Mouse (Mus musculus): Measurements from ENCODE around the gene Sars2.

DNA sequence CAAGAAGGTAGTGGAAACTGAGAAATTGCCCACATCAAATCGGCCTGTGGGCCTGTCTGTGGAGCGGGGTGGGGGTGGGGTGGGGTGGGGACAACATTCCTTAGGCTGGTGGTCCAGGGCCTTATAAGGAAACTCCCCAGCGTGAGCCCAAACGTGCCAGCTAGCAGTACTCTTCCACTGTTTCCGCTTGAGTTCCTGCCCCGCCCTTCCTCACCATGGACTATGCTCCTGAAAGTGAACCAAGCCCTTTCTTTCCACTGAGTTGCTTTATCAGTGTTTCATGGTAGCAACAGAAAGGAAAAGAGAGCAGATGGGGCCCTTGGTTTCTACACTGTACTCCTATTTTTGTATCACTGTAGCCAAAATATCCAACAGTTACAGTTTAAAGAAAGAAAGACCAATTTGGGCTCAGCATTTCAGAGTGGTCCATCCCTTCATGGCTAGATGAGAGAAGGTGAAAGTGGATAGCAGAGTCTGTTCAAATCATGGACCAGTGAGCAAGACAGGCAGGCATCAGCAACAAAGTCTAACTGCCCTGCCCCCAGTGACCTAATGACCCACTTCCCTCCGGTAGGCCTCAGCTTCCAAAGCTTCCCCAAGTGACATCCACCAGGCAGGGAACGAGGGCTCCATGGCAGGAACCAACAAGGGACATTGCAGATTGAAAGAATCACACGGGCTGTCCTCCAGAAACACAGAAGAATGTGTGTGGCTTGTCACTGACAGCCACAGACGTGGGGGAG lies 61.2 kb downstream of the Sars2 start:
- TF ChIP-seq POLR2A (IDR thresholded peaks at IDR 0.05; ENCODE audit: low read depth, low read length) (no peak; the same call in 1 of the 2 replicates), CTCF (IDR thresholded peaks at IDR 0.05; ENCODE audit: borderline replicate concordance, insufficient read depth, low read length) (no peak)
